Mouse (Mus musculus): Measurements from ENCODE around the gene 4930519P11Rik. TPM values are rescaled to one million over a fixed set of nuclear protein-coding genes. Genes with fewer than 3 reads are reported as not detected.

Gene 4930519P11Rik
- polyA plus RNA-seq, 1 experiment from 2014 or later = 0.13 TPM

GRCm38 (mm10) chr2:154583906-154584872, 29.0 kb downstream of the 4930519P11Rik start:
- in situ Hi-C loops (cut with MboI; ENCODE audit: low pct_unique_long_range_greater_than_20kb) = loop anchor here (25.0 kb wide), 1 partner anchor 372 kb away; the partner anchor contains the start of gene Bpifb5
- POLR2A ChIA-PET = interaction anchor here (0.9 kb wide), 1 partner anchor 10 kb away, joined by 3 read pairs; no protein-coding TSS in a partner anchor
- CTCF ChIA-PET = interaction anchor here (0.9 kb wide), 1 partner anchor 11 kb away, joined by 4 read pairs; no protein-coding TSS in a partner anchor
- TF ChIP-seq CTCF (IDR thresholded peaks at IDR 0.05) = no peak
- no peak for DNase-seq (ENCODE audit: low read depth, low spot score)
- no peaks in the 10 kb centered on the region for H3K27me3 ChIP-seq
- no peak for ATAC-seq

GRCm38 (mm10) chr2:154581421-154581820, 31.8 kb downstream of the 4930519P11Rik start:
- in situ Hi-C loops (cut with MboI; ENCODE audit: low pct_unique_long_range_greater_than_20kb) = loop anchor here (25.0 kb wide), 1 partner anchor 369 kb away; the partner anchor contains the start of gene Bpifb5
- ChIA-PET POLR2A (no interaction called here), CTCF (no interaction called here)
- H3K27me3 ChIP-seq = no peaks in the 10 kb centered on the region
- no peak for TF ChIP-seq CTCF (IDR thresholded peaks at IDR 0.05)
- no peak for DNase-seq (ENCODE audit: low read depth, low spot score)
- ATAC-seq = no peak

GRCm38 (mm10) chr2:154580586-154580985, 32.7 kb downstream of the 4930519P11Rik start:
- no peak for DNase-seq (ENCODE audit: low read depth, low spot score)
- no peaks in the 10 kb centered on the region for H3K27me3 ChIP-seq
- ATAC-seq = no peak
- ChIA-PET CTCF (interaction anchor here (0.7 kb wide), 1 partner anchor 12 kb away, joined by 3 read pairs; no protein-coding TSS in a partner anchor), POLR2A (no interaction called here)
- in situ Hi-C loops (cut with MboI; ENCODE audit: low pct_unique_long_range_greater_than_20kb) = loop anchor here (25.0 kb wide), 1 partner anchor 368 kb away; the partner anchor contains the start of gene Bpifb5
- TF ChIP-seq CTCF (IDR thresholded peaks at IDR 0.05) = no peak

- TF ChIP-seq CTCF (IDR thresholded peaks at IDR 0.05) = no peak
- DNase-seq (ENCODE audit: low read depth, low spot score) = no peak
- ATAC-seq = no peak
- H3K27me3 ChIP-seq = no peaks in the 10 kb centered on the region
- ChIA-PET CTCF (no interaction called here), POLR2A (no interaction called here)
- in situ Hi-C loops (cut with MboI; ENCODE audit: low pct_unique_long_range_greater_than_20kb) = loop anchor here (25.0 kb wide), 1 partner anchor 365 kb away; the partner anchor contains the start of gene Bpifb5
Observed at GRCm38 (mm10) chr2:154577744-154578067, 35.5 kb downstream of the 4930519P11Rik start.

GRCm38 (mm10) chr2:154576876-154577743, 36.1 kb downstream of the 4930519P11Rik start:
- TF ChIP-seq CTCF (IDR thresholded peaks at IDR 0.05) = no peak
- in situ Hi-C loops (cut with MboI; ENCODE audit: low pct_unique_long_range_greater_than_20kb) = loop anchor here (25.0 kb wide), 1 partner anchor 365 kb away; the partner anchor contains the start of gene Bpifb5
- POLR2A ChIA-PET = interaction anchor here (0.6 kb wide), 1 partner anchor 20 kb away, joined by 3 read pairs; no protein-coding TSS in a partner anchor
- no peak for DNase-seq (ENCODE audit: low read depth, low spot score)
- no peaks in the 10 kb centered on the region for H3K27me3 ChIP-seq
- CTCF ChIA-PET = no interaction called here
- no peak for ATAC-seq

GRCm38 (mm10) chr2:154574271-154574670, 39.0 kb downstream of the 4930519P11Rik start:
- POLR2A ChIA-PET = no interaction called here
- in situ Hi-C loops (cut with MboI; ENCODE audit: low pct_unique_long_range_greater_than_20kb) = no loop called here
- TF ChIP-seq CTCF (IDR thresholded peaks at IDR 0.05) = no peak

GRCm38 (mm10) chr2:154572996-154573395, 40.2 kb downstream of the 4930519P11Rik start:
- POLR2A ChIA-PET = no interaction called here
- no peak for ATAC-seq
- no peak for DNase-seq (ENCODE audit: low read depth, low spot score)
- no peak for TF ChIP-seq CTCF (IDR thresholded peaks at IDR 0.05)
- in situ Hi-C loops (cut with MboI; ENCODE audit: low pct_unique_long_range_greater_than_20kb) = no loop called here
- H3K27me3 ChIP-seq = no peaks in the 10 kb centered on the region
- CTCF ChIA-PET = interaction anchor here (0.7 kb wide), 1 partner anchor 25 kb away, joined by 3 read pairs; no protein-coding TSS in a partner anchor

More at GRCm38 (mm10) chr2:154574271-154574670, 39.0 kb downstream of the 4930519P11Rik start:
- no peaks in the 10 kb centered on the region for H3K27me3 ChIP-seq
- ATAC-seq = no peak
- no peak for DNase-seq (ENCODE audit: low read depth, low spot score)
- CTCF ChIA-PET = no interaction called here

GRCm38 (mm10) chr2:154571976-154572375, 41.3 kb downstream of the 4930519P11Rik start:
- no peak for ATAC-seq
- TF ChIP-seq CTCF (IDR thresholded peaks at IDR 0.05) = no peak
- no peaks in the 10 kb centered on the region for H3K27me3 ChIP-seq
- ChIA-PET POLR2A (interaction anchor here (0.6 kb wide), 1 partner anchor 23 kb away, joined by 3 read pairs; no protein-coding TSS in a partner anchor), CTCF (no interaction called here)
- in situ Hi-C loops (cut with MboI; ENCODE audit: low pct_unique_long_range_greater_than_20kb) = no loop called here
- no peak for DNase-seq (ENCODE audit: low read depth, low spot score)

GRCm38 (mm10) chr2:154571266-154571665, 42.0 kb downstream of the 4930519P11Rik start:
- ATAC-seq (no peak), DNase-seq (ENCODE audit: low read depth, low spot score) (no peak)
- TF ChIP-seq CTCF (IDR thresholded peaks at IDR 0.05) = no peak
- ChIA-PET POLR2A (interaction anchor here (0.6 kb wide), 1 partner anchor 73 kb away, joined by 5 read pairs; no protein-coding TSS in a partner anchor), CTCF (no interaction called here)
- no peaks in the 10 kb centered on the region for H3K27me3 ChIP-seq
- in situ Hi-C loops (cut with MboI; ENCODE audit: low pct_unique_long_range_greater_than_20kb) = no loop called here

- in situ Hi-C loops (cut with MboI; ENCODE audit: low pct_unique_long_range_greater_than_20kb) = no loop called here
- ChIA-PET POLR2A (no interaction called here), CTCF (no interaction called here)
- ATAC-seq (no peak), DNase-seq (ENCODE audit: low read depth, low spot score) (no peak)
- TF ChIP-seq CTCF (IDR thresholded peaks at IDR 0.05) = no peak
- H3K27me3 ChIP-seq = no peaks in the 10 kb centered on the region
Observed at GRCm38 (mm10) chr2:154570666-154571065, 42.6 kb downstream of the 4930519P11Rik start.
